Mouse (Mus musculus) forebrain, embryonic 12.5 days (tissue): Measurements from ENCODE around the gene Cryzl1. TPM values are rescaled to one million over a fixed set of nuclear protein-coding genes. Genes with fewer than 3 reads are reported as not detected.
A peak's percentile ranks its signal among the peaks of the same experiment; 100 is the strongest.
"Not testable (repeated sequence)": the region's sequence is repeated elsewhere in the genome, so short reads cannot be mapped to it uniquely, and the experiment has no call there.

Experiments used
- ATAC-seq: fragments of 200-750 bp; cut with Nextera tagmentation; 2 replicates; pipeline ENCODE4 v1.8.0; 2017; ENCODE audit warnings: moderate TSS enrichment; ENCODE audit not compliant: low FRiP score
- H3K27ac ChIP-seq: fragments of 300-500 bp; sonication (generic); 2 replicates; pipeline ENCODE4 v1.5.1; 2016; ENCODE audit warnings: mild to moderate bottlenecking
- H3K27me3 ChIP-seq: fragments of 300-500 bp; sonication (generic); 2 replicates; pipeline ENCODE4 v1.6.1; 2016; ENCODE audit warnings: mild to moderate bottlenecking
- H3K36me3 ChIP-seq: fragments of 300-500 bp; sonication (generic); replicated peaks from 2 replicates; pipeline ENCODE4 v1.6.1; 2016; ENCODE audit warnings: mild to moderate bottlenecking
- H3K4me1 ChIP-seq: fragments of 300-500 bp; sonication (generic); 2 replicates; pipeline ENCODE4 v1.6.1; 2016
- H3K4me2 ChIP-seq: fragments of 300-500 bp; sonication (generic); 2 replicates; pipeline ENCODE4 v1.6.1; 2016; ENCODE audit warnings: mild to moderate bottlenecking, moderate library complexity
- H3K4me3 ChIP-seq: fragments of 300-500 bp; sonication (generic); replicated peaks from 2 replicates; pipeline ENCODE4 v1.5.1; 2016; ENCODE audit warnings: mild to moderate bottlenecking
- H3K9ac ChIP-seq: fragments of 300-500 bp; sonication (generic); 2 replicates; pipeline ENCODE4 v1.6.1; 2016; ENCODE audit warnings: mild to moderate bottlenecking
- H3K9me3 ChIP-seq: fragments of 300-500 bp; sonication (generic); 2 replicates; pipeline ENCODE4 v1.6.1; 2016
- WGBS: fragments of 180-500 bp; shearing (Covaris S2); methylation state at CpG from one replicate; pipeline ENCODE4 v1.1.7; 2016; 5-methylcytosine and 5-hydroxymethylcytosine counted together
- polyA plus RNA-seq: library from polyadenylated mRNA; unstranded; fragments of >200 nt; fragmentation: Nextera tagmentation; extraction: Ambion mirVana; gene quantifications from 2 replicates; pipeline ENCODE4 v1.2.1, GENCODE M21; 2016

The Cryzl1 gene
- polyA plus RNA-seq, 1 experiment from 2014 or later = 76.7 TPM

DNA sequence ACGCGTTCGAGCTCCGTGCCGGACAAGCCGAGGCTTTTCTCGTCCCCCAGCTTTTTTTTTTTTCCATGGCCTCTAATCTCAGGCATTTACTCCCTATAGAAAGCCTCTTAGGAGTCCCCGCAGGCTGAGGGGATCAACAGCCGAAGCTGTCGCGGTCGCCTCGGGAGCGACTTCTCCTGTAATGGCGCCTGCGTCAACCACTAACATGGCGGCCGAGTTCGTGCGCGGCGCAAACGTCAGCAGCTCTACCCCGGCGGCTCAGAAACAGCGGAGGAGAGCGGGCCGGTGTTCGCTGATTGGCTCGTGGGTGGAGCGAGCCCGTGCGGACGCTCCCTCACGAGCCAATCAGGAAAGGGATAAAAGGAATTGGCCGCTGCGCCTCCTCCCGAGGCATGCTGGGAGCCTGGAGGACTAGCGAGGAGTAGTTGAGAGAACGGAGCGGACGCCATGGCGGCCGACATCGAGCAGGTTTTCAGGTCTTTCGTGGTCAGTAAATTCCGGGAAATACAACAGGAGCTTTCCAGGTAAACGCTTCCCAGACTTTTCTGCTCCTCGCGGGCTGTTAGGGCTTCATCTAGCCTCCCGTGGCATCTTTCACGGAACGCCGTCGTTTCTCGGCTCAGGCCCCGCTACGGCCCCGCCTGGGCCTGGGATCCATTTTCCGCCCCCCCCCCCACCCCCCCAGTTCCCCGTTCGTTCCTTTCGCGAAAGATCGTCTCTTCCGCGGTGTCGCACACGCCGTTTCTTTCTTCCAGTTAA, 81.1 kb downstream of the Cryzl1 start, which contains the start of gene Son:
TSS of gene Son (plus strand) at position 46 of the 759 bp plus-strand sequence.
- H3K27ac ChIP-seq = peak within 1 kb of the TSS; percentile 98
- H3K4me1 ChIP-seq = peaks cover 23% of the 10 kb centered on the region
- WGBS = under 1% methylated on average over 69 of the region's 70 CpGs
- H3K36me3 ChIP-seq = peaks cover 14% of the 10 kb centered on the region
- peak within 1 kb of the TSS; percentile 95 for H3K4me2 ChIP-seq
- H3K4me3 ChIP-seq = peak within 1 kb of the TSS; percentile 80
- H3K9me3 ChIP-seq = no peaks in the 10 kb centered on the region
- no peaks in the 10 kb centered on the region for H3K27me3 ChIP-seq
- ATAC-seq = peak; percentile 97
- H3K9ac ChIP-seq = peak within 1 kb of the TSS; percentile 87

GRCm38 (mm10) chr16:91646681-91647419, 81.9 kb downstream of the Cryzl1 start, which contains the start of gene Gart:
TSS of gene Gart (minus strand) at chr16:91646952.
- ATAC-seq = peak; percentile 90
- peaks cover 19% of the 10 kb centered on the region for H3K4me1 ChIP-seq
- peak within 1 kb of the TSS; percentile 98 for H3K27ac ChIP-seq
- H3K9ac ChIP-seq = peak within 1 kb of the TSS; percentile 87
- under 1% methylated on average over 59 of the region's 59 CpGs for WGBS
- H3K4me2 ChIP-seq = peak within 1 kb of the TSS; percentile 95
- peaks cover 14% of the 10 kb centered on the region for H3K36me3 ChIP-seq
- H3K9me3 ChIP-seq = no peaks in the 10 kb centered on the region
- H3K27me3 ChIP-seq = no peaks in the 10 kb centered on the region
- peak within 1 kb of the TSS; percentile 80 for H3K4me3 ChIP-seq

GRCm38 (mm10) chr16:91645995-91646602, 82.7 kb downstream of the Cryzl1 start:
- Histone ChIP-seq H3K4me2 (peak overlapping the region; percentile 95), H3K9ac (peak overlapping the region; percentile 75), H3K4me3 (peak overlapping the region; percentile 80), H3K27ac (peak overlapping the region; percentile 98), H3K27me3 (no peaks in the 10 kb centered on the region), H3K4me1 (peaks cover 19% of the 10 kb centered on the region), H3K9me3 (no peaks in the 10 kb centered on the region), H3K36me3 (peaks cover 19% of the 10 kb centered on the region)
- ATAC-seq = no peak
- WGBS = under 1% methylated on average over 11 of the region's 11 CpGs

DNA sequence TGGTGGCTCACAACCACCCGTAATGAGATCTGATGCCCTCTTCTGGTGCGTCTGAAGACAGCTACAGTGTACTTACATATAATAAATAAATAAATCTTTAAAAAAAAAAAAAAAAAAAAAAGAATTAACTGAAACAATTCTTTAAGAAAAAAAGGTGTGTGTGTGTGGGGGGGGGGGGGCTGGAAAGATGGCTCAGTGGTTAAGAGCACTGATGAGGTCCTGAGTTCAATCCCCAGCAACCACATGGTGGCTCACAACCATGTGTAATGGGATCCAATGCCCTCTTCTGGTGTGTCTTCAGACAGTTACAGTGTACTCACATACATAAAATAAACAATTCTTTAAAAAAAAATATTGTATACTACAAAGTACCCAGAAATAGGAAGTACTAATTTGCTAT, 83.4 kb downstream of the Cryzl1 start:
- not testable (repeated sequence) for H3K4me2 ChIP-seq, H3K27ac ChIP-seq, H3K27me3 ChIP-seq, H3K4me3 ChIP-seq, H3K9ac ChIP-seq, H3K9me3 ChIP-seq, ATAC-seq
- WGBS = 67% methylated on average over 1 of the region's 2 CpGs
- H3K36me3 ChIP-seq = peaks cover 26% of the 10 kb centered on the region
- H3K4me1 ChIP-seq = peaks cover 19% of the 10 kb centered on the region

DNA sequence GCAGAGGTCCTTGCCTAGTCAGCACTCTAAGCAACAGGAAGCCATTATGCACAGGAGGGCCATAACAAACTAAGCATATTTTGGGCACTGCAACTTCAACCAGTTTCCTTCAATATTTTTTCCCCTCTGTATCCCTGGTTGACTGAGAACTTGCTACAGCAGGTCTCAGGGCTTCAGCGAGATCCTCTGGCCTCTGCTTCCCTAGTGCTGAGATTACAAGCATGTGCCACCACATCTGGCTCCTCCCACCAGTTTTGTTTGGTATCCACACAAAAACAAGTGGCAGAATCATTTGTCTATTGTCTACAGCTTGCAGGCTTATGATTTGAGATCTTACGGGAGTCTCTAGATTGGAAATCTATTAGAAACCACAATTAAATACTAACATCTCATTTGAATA, 83.9 kb downstream of the Cryzl1 start:
- H3K4me3 ChIP-seq = no peak overlapping the region
- no peaks in the 10 kb centered on the region for H3K27me3 ChIP-seq
- H3K36me3 ChIP-seq = peaks cover 31% of the 10 kb centered on the region
- WGBS = 83% methylated on average over 2 of the region's 2 CpGs
- H3K4me2 ChIP-seq = no peak overlapping the region
- H3K9ac ChIP-seq = no peak overlapping the region
- H3K27ac ChIP-seq = no peak overlapping the region
- peaks cover 16% of the 10 kb centered on the region for H3K4me1 ChIP-seq
- H3K9me3 ChIP-seq = no peaks in the 10 kb centered on the region
- ATAC-seq = no peak

GRCm38 (mm10) chr16:91640171-91640570, 88.6 kb downstream of the Cryzl1 start:
- Histone ChIP-seq H3K4me1 (0 out of 2 replicates have a peak, but pooled peaks cover 4% of the 10 kb centered on the region), H3K4me3 (no peak overlapping the region), H3K27ac (no peak overlapping the region), H3K4me2 (no peak overlapping the region), H3K9ac (no peak overlapping the region), H3K36me3 (peaks cover 75% of the 10 kb centered on the region), H3K27me3 (no peaks in the 10 kb centered on the region), H3K9me3 (no peaks in the 10 kb centered on the region)
- no peak for ATAC-seq
- WGBS = 98% methylated on average over 8 of the region's 8 CpGs

GRCm38 (mm10) chr16:91639636-91640035, 89.1 kb downstream of the Cryzl1 start:
- Histone ChIP-seq H3K27ac (no peak overlapping the region), H3K9me3 (no peaks in the 10 kb centered on the region), H3K9ac (no peak overlapping the region), H3K36me3 (peaks cover 79% of the 10 kb centered on the region), H3K4me2 (no peak overlapping the region), H3K4me3 (no peak overlapping the region), H3K27me3 (no peaks in the 10 kb centered on the region), H3K4me1 (0 out of 2 replicates have a peak, but pooled peaks cover under 1% of the 10 kb centered on the region)
- no peak for ATAC-seq
- 95% methylated on average over 2 of the region's 2 CpGs for WGBS

Other genes with a start within 250 kb of the Cryzl1 start
- gene Ifnar1, start 243.7 kb downstream of the Cryzl1 start, polyA plus RNA-seq = 54.7 and 57.7 TPM in 2 replicates
- 27.9 and 31.9 TPM in 2 replicates for gene Ifngr2, start 181.9 kb downstream of the Cryzl1 start, polyA plus RNA-seq
- 38.7 and 41.2 TPM in 2 replicates for gene Tmem50b, start 131.2 kb downstream of the Cryzl1 start, polyA plus RNA-seq
- 5.3 and 5.4 TPM in 2 replicates for gene Dnajc28, start 109.9 kb downstream of the Cryzl1 start, polyA plus RNA-seq
- 118 and 124 TPM in 2 replicates for gene Gart, start 82.0 kb downstream of the Cryzl1 start, polyA plus RNA-seq
- gene Son, start 81.5 kb downstream of the Cryzl1 start, polyA plus RNA-seq = 165 and 167 TPM in 2 replicates
- 34.0 and 36.6 TPM in 2 replicates for gene Donson, start 40.2 kb downstream of the Cryzl1 start, polyA plus RNA-seq
- 65.4 and 71.4 TPM in 2 replicates for gene Itsn1, start 306 bp upstream of the Cryzl1 start, polyA plus RNA-seq